Mouse (Mus musculus): Measurements from ENCODE around the gene Slc25a10.
A peak's percentile ranks its signal among the peaks of the same experiment; 100 is the strongest.

GRCm38 (mm10) chr11:120541907-120542306 is 50.3 kb downstream of the Slc25a10 start:
- TF ChIP-seq CTCF (IDR thresholded peaks at IDR 0.05; ENCODE audit: low read depth, low read length), result peak; percentile 76
- TF ChIP-seq POLR2A (IDR thresholded peaks at IDR 0.05; ENCODE audit: extremely low read depth, insufficient read depth, low read length), result no peak

Measured in liver, adult 2 months (tissue).